Comparison of ENCODE assay signal across 7 mouse cellular contexts in the genomic region with DNA sequence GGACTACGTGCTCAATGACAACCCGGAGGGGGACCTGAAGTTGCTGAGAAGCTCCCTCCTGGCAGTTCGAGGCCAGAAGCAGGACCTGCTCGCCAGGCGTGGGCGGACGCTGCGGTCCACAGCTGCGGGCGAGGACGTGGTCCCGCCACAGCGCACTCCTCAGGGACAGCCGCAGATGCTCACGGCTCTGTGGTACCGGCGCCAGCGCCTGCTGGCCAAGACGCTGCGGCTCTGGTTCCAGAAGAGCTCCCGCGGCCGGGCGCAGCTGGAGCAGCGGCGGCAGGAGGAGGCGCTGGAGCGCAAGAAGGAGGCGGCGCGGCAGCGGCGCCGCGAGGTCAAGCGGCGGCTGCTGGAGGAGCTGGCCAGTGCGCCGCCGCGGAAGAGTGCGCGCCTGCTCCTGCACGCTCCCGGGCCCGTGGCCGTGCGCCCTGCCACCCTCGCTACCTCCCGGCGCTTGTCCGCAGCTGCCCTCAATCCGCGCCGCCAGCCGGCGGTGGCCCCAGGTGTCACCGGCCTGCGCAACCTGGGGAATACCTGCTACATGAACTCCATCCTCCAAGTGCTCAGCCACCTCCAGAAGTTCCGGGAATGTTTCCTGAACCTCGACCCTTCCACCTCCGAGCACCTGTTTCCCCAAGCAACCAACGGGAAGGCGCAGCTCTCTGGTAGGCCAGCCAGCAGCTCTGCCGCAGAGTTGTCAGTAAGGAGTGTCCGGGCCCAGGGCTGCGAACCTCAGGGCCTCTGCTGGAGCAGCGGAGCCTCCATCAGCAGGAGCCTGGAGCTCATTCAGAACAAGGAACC. TPM values are rescaled to one million over a fixed set of nuclear protein-coding genes. Genes with fewer than 3 reads are reported as not detected.
DNase-seq lines count a peak whose midpoint lies in the region; ATAC-seq and TF ChIP-seq lines count a peak whose summit lies in the region.

No protein-coding gene starts in this region.

- peak; percentile 73 for ATAC-seq in hindbrain, embryonic 12.5 days (ENCODE audit: low FRiP score)
- ATAC-seq in limb, embryonic 11.5 days (ENCODE audit: insufficient number of reproducible peaks, low FRiP score, low TSS enrichment, low read depth), result peak; percentile 65; the same call in 1 of the 2 replicates
- peak; percentile 74 for ATAC-seq in midbrain, embryonic 11.5 days (ENCODE audit: low FRiP score)

- peak overlapping the region; percentile 72 for H3K4me2 ChIP-seq in hindbrain, embryonic 12.5 days (replicated peaks)
- peak overlapping the region; percentile 90 for H3K4me2 ChIP-seq in limb, embryonic 11.5 days (ENCODE audit: low read depth, severe bottlenecking)
- H3K4me2 ChIP-seq in midbrain, embryonic 11.5 days, result peak overlapping the region; percentile 60

- H3K9ac ChIP-seq in hindbrain, embryonic 12.5 days, result peak overlapping the region; percentile 58
- H3K9ac ChIP-seq in limb, embryonic 11.5 days (ENCODE audit: low read length), result peak overlapping the region; percentile 55
- peak overlapping the region; percentile 57 for H3K9ac ChIP-seq in midbrain, embryonic 11.5 days (ENCODE audit: low read length)

- H3K27ac ChIP-seq in gastrocnemius, adult 2 months, result peak overlapping the region; percentile 86
- H3K27ac ChIP-seq in hindbrain, embryonic 12.5 days, result 0 out of 2 replicates have a peak overlapping the region, but pooled peaks have one; percentile 32
- no peak overlapping the region for H3K27ac ChIP-seq in limb, embryonic 11.5 days (replicated peaks; ENCODE audit: low read depth, low read length)
- no peak overlapping the region; the same call in 1 of the 2 replicates for H3K27ac ChIP-seq in midbrain, embryonic 11.5 days (ENCODE audit: low read depth, low read length)

- intact Hi-C loops in gastrocnemius, adult 2 months (cut with DNase I), result no loop called here

- DNase-seq in adrenal gland, postnatal 10 days, result peak; percentile 83
- DNase-seq in cerebellum, adult 9-11 months, result peak; percentile 46
- DNase-seq in gastrocnemius, adult 2 months, result peak; percentile 89
- DNase-seq in limb, embryonic 11.5 days (ENCODE audit: low spot score), result peak; percentile 75
- peak; percentile 96 for DNase-seq in midbrain, embryonic 11.5 days (ENCODE audit: low spot score, missing footprints)
- peak; percentile 77 for DNase-seq in testis, postnatal 10 days (ENCODE audit: low spot score)

- peak overlapping the region; percentile 74 for H3K4me3 ChIP-seq in gastrocnemius, adult 2 months
- peak overlapping the region; percentile 36 for H3K4me3 ChIP-seq in hindbrain, embryonic 12.5 days
- H3K4me3 ChIP-seq in limb, embryonic 11.5 days (ENCODE audit: low read depth, low read length), result peak overlapping the region; percentile 34
- peak overlapping the region; percentile 29 for H3K4me3 ChIP-seq in midbrain, embryonic 11.5 days (ENCODE audit: low read depth, low read length)

- H3K9me3 ChIP-seq in hindbrain, embryonic 12.5 days (replicated peaks), result no peaks in the 10 kb centered on the region
- no peaks in the 10 kb centered on the region for H3K9me3 ChIP-seq in limb, embryonic 11.5 days (ENCODE audit: control insufficient read depth, low read length)
- H3K9me3 ChIP-seq in midbrain, embryonic 11.5 days (ENCODE audit: control insufficient read depth, low read length), result no peaks in the 10 kb centered on the region

- peak; percentile 47 for TF ChIP-seq CTCF in gastrocnemius, adult 2 months (IDR thresholded peaks at IDR 0.05)

- H3K27me3 ChIP-seq in hindbrain, embryonic 12.5 days, result peaks cover 27% of the 10 kb centered on the region
- H3K27me3 ChIP-seq in limb, embryonic 11.5 days (ENCODE audit: control insufficient read depth, insufficient read depth, low read length), result peaks cover 2% of the 10 kb centered on the region; the same call in 1 of the 2 replicates
- peaks cover 12% of the 10 kb centered on the region for H3K27me3 ChIP-seq in midbrain, embryonic 11.5 days (ENCODE audit: control insufficient read depth, insufficient read depth, low read length)

- peaks cover 15% of the 10 kb centered on the region for H3K36me3 ChIP-seq in hindbrain, embryonic 12.5 days
- H3K36me3 ChIP-seq in limb, embryonic 11.5 days (ENCODE audit: control insufficient read depth, insufficient read depth, low read length), result peaks cover 2% of the 10 kb centered on the region; the same call in 1 of the 2 replicates
- 0 out of 2 replicates have a peak, but pooled peaks cover 3% of the 10 kb centered on the region for H3K36me3 ChIP-seq in midbrain, embryonic 11.5 days (ENCODE audit: control insufficient read depth, insufficient read depth, low read length)

- peaks cover 18% of the 10 kb centered on the region for H3K4me1 ChIP-seq in hindbrain, embryonic 12.5 days
- peaks cover 12% of the 10 kb centered on the region; the same call in 1 of the 2 replicates for H3K4me1 ChIP-seq in limb, embryonic 11.5 days (ENCODE audit: control insufficient read depth, insufficient read depth, low read length)
- peaks cover 11% of the 10 kb centered on the region for H3K4me1 ChIP-seq in midbrain, embryonic 11.5 days (ENCODE audit: control insufficient read depth, insufficient read depth, low read length)

- 4% methylated on average over 64 of the region's 68 CpGs for WGBS in hindbrain, embryonic 12.5 days
- whole genome bisulfite sequencing in limb, embryonic 11.5 days, result 4% methylated on average over 67 of the region's 68 CpGs
- WGBS in midbrain, embryonic 11.5 days, result 3% methylated on average over 67 of the region's 68 CpGs

RNA-seq across cellular contexts. Expression of a gene that starts 15.7 kb away (rescaled TPM):
- 100 to 1,000 TPM; 223 to 226 TPM for total RNA-seq in adrenal gland, postnatal 10 days (2021)
- 100 to 1,000 TPM; 125 TPM for total RNA-seq in gastrocnemius, adult 2 months (2021)
- 320 and 339 TPM in 2 replicates for polyA plus RNA-seq in hindbrain, embryonic 12.5 days (2016; fragmentation: Nextera tagmentation; extraction: Ambion mirVana)
- polyA plus RNA-seq in limb, embryonic 11.5 days (2014; fragmentation: Nextera tagmentation; extraction: Ambion mirVana), result 404 and 441 TPM in 2 replicates
- 359 and 375 TPM in 2 replicates for polyA plus RNA-seq in midbrain, embryonic 11.5 days (2014; fragmentation: Nextera tagmentation; extraction: Ambion mirVana)

RNA-seq across cellular contexts. Expression of a gene that starts 16.3 kb away (rescaled TPM):
- 1 to 10 TPM; 3.2 to 7.5 TPM for total RNA-seq in adrenal gland, postnatal 10 days (2021)
- total RNA-seq in gastrocnemius, adult 2 months (2021), result 1 to 10 TPM; 4.2 to 5.7 TPM
- polyA plus RNA-seq in hindbrain, embryonic 12.5 days (2016; fragmentation: Nextera tagmentation; extraction: Ambion mirVana), result 18.7 and 18.9 TPM in 2 replicates
- polyA plus RNA-seq in limb, embryonic 11.5 days (2014; fragmentation: Nextera tagmentation; extraction: Ambion mirVana), result 3.9 and 4.2 TPM in 2 replicates
- 7.0 and 9.3 TPM in 2 replicates for polyA plus RNA-seq in midbrain, embryonic 11.5 days (2014; fragmentation: Nextera tagmentation; extraction: Ambion mirVana)

RNA-seq across cellular contexts. Expression of a gene that starts 21.7 kb away (rescaled TPM):
- total RNA-seq in adrenal gland, postnatal 10 days (2021), result 1 to 10 TPM; 1.1 to 1.5 TPM
- under 1 TPM; 0.45 to 0.46 TPM for total RNA-seq in gastrocnemius, adult 2 months (2021)
- 0.23 and 0.27 TPM in 2 replicates for polyA plus RNA-seq in hindbrain, embryonic 12.5 days (2016; fragmentation: Nextera tagmentation; extraction: Ambion mirVana)
- polyA plus RNA-seq in limb, embryonic 11.5 days (2014; fragmentation: Nextera tagmentation; extraction: Ambion mirVana), result 0.95 and 1.3 TPM in 2 replicates
- polyA plus RNA-seq in midbrain, embryonic 11.5 days (2014; fragmentation: Nextera tagmentation; extraction: Ambion mirVana), result 1.7 and 2.3 TPM in 2 replicates

RNA-seq across cellular contexts. Expression of a gene that starts 22.0 kb away (rescaled TPM):
- total RNA-seq in adrenal gland, postnatal 10 days (2021), result 1 to 10 TPM; 2.2 to 4.8 TPM
- 1 to 10 TPM; 2.6 to 3.7 TPM for total RNA-seq in gastrocnemius, adult 2 months (2021)
- 0.63 and 1.2 TPM in 2 replicates for polyA plus RNA-seq in hindbrain, embryonic 12.5 days (2016; fragmentation: Nextera tagmentation; extraction: Ambion mirVana)
- polyA plus RNA-seq in limb, embryonic 11.5 days (2014; fragmentation: Nextera tagmentation; extraction: Ambion mirVana), result 1.8 and 2.6 TPM in 2 replicates
- 0.72 and 2.1 TPM in 2 replicates for polyA plus RNA-seq in midbrain, embryonic 11.5 days (2014; fragmentation: Nextera tagmentation; extraction: Ambion mirVana)

RNA-seq across cellular contexts. Expression of a gene that starts 42.0 kb away (rescaled TPM):
- 1 to 10 TPM; 6.8 to 9.0 TPM for total RNA-seq in adrenal gland, postnatal 10 days (2021)
- total RNA-seq in gastrocnemius, adult 2 months (2021), result 1 to 10 TPM; 3.1 to 4.5 TPM
- 10.5 and 12.3 TPM in 2 replicates for polyA plus RNA-seq in hindbrain, embryonic 12.5 days (2016; fragmentation: Nextera tagmentation; extraction: Ambion mirVana)
- 4.7 and 6.7 TPM in 2 replicates for polyA plus RNA-seq in limb, embryonic 11.5 days (2014; fragmentation: Nextera tagmentation; extraction: Ambion mirVana)
- 6.3 and 8.0 TPM in 2 replicates for polyA plus RNA-seq in midbrain, embryonic 11.5 days (2014; fragmentation: Nextera tagmentation; extraction: Ambion mirVana)

Comparison
In these comparisons a context has a peak if more than half of its experiments do, and no peak if none do; other contexts are left out.
1. DNase-seq: peak in every context shown above with its lines; median percentile 96 in midbrain, embryonic 11.5 days; 89 in gastrocnemius, adult 2 months; 83 in adrenal gland, postnatal 10 days; 77 in testis, postnatal 10 days; 75 in limb, embryonic 11.5 days; 46 in cerebellum, adult 9-11 months.
2. H3K27ac ChIP-seq: peak in gastrocnemius, adult 2 months (single experiment) and hindbrain, embryonic 12.5 days (single experiment); none in limb, embryonic 11.5 days (single experiment) and midbrain, embryonic 11.5 days (single experiment).
3. Peak in every context shown above with its lines, with median percentiles within 50 percentile points of each other: H3K4me3 ChIP-seq, ATAC-seq, H3K4me2 ChIP-seq and H3K9ac ChIP-seq.